Mouse (Mus musculus): ENCODE data around the gene Cdk4.
A peak's percentile ranks its signal among the peaks of the same experiment; 100 is the strongest.
"Not testable (repeated sequence)": the region's sequence is repeated elsewhere in the genome, so short reads cannot be mapped to it uniquely, and the experiment has no call there.

The Cdk4 gene

GRCm38 (mm10) chr10:127058161-127058560 lies 5.2 kb upstream of the Cdk4 start:
- DNase-seq (ENCODE audit: low spot score) = peak; percentile 57

- DNase-seq (ENCODE audit: low spot score) = no peak
These were observed 4.6 kb upstream of the Cdk4 start for GRCm38 (mm10) chr10:127058708-127059107.

GRCm38 (mm10) chr10:127059174-127059967 lies 4.0 kb upstream of the Cdk4 start:
- no peak for DNase-seq (ENCODE audit: low spot score)

GRCm38 (mm10) chr10:127059968-127060916 lies 3.1 kb upstream of the Cdk4 start, which contains the start of gene March9:
March9 (minus strand) TSS chr10:127060184.
- DNase-seq (ENCODE audit: low spot score) = peak; percentile 48

GRCm38 (mm10) chr10:127061085-127061484 lies 2.2 kb upstream of the Cdk4 start:
- no peak for DNase-seq (ENCODE audit: low spot score)

- no peak for DNase-seq (ENCODE audit: low spot score)
These were observed 1.8 kb upstream of the Cdk4 start for GRCm38 (mm10) chr10:127061513-127061912.

GRCm38 (mm10) chr10:127062101-127062500 lies 1.2 kb upstream of the Cdk4 start:
- DNase-seq (ENCODE audit: low spot score) = not testable (repeated sequence)

GRCm38 (mm10) chr10:127062503-127062902 lies 831 bp upstream of the Cdk4 start:
- DNase-seq (ENCODE audit: low spot score) = no peak

- no peak for DNase-seq (ENCODE audit: low spot score)
These were observed 858 bp downstream of the Cdk4 start for GRCm38 (mm10) chr10:127063913-127064870.

- no peak for DNase-seq (ENCODE audit: low spot score)
These were observed 2.6 kb downstream of the Cdk4 start for GRCm38 (mm10) chr10:127065981-127066380.

- no peak for DNase-seq (ENCODE audit: low spot score)
These were observed 3.2 kb downstream of the Cdk4 start for GRCm38 (mm10) chr10:127066519-127067018.

- DNase-seq (ENCODE audit: low spot score) = no peak
These were observed 5.2 kb downstream of the Cdk4 start for GRCm38 (mm10) chr10:127068360-127069038.

GRCm38 (mm10) chr10:127069281-127070189 lies 6.2 kb downstream of the Cdk4 start:
- no peak for DNase-seq (ENCODE audit: low spot score)

GRCm38 (mm10) chr10:127070190-127071121 lies 7.1 kb downstream of the Cdk4 start, which contains the start of gene Tspan31:
Tspan31 (minus strand) TSS chr10:127070264.
- DNase-seq (ENCODE audit: low spot score) = peak; percentile 65

GRCm38 (mm10) chr10:127071203-127071602 lies 7.9 kb downstream of the Cdk4 start:
- DNase-seq (ENCODE audit: low spot score) = no peak

- not testable (repeated sequence) for DNase-seq (ENCODE audit: low spot score)
These were observed 8.9 kb downstream of the Cdk4 start for GRCm38 (mm10) chr10:127072270-127072669.

- DNase-seq (ENCODE audit: low spot score) = not testable (repeated sequence)
These were observed 9.6 kb downstream of the Cdk4 start for GRCm38 (mm10) chr10:127072969-127073368.

GRCm38 (mm10) chr10:127073981-127074380 lies 10.6 kb downstream of the Cdk4 start:
- DNase-seq (ENCODE audit: low spot score) = no peak
